Mouse (Mus musculus): ENCODE results near the gene Gm9964. TPM values are rescaled to one million over a fixed set of nuclear protein-coding genes. Genes with fewer than 3 reads are reported as not detected.
"Not testable (repeated sequence)": the region's sequence is repeated elsewhere in the genome, so short reads cannot be mapped to it uniquely, and the experiment has no call there.

The Gm9964 gene
- polyA plus RNA-seq, 1 experiment: not detected

GRCm38 (mm10) chr11:79325663-79326062 is 29.0 kb upstream of the Gm9964 start:
- Histone ChIP-seq H3K36me3 (replicated peaks; ENCODE audit: low read length) (no peaks in the 10 kb centered on the region), H3K9me3 (no peaks in the 10 kb centered on the region), H3K4me3 (replicated peaks) (no peak overlapping the region), H3K27me3 (replicated peaks) (peaks cover 22% of the 10 kb centered on the region), H3K4me1 (peaks cover 24% of the 10 kb centered on the region)
- TF ChIP-seq FLI1 (IDR thresholded peaks at IDR 0.05; ENCODE audit: low read length): no peak
- no peak for TF ChIP-seq GATA1 (IDR thresholded peaks at IDR 0.05; ENCODE audit: borderline replicate concordance, low read length)

- Histone ChIP-seq H3K4me3 (replicated peaks) (no peak overlapping the region), H3K4me1 (peaks cover 32% of the 10 kb centered on the region), H3K27me3 (replicated peaks) (peaks cover 30% of the 10 kb centered on the region), H3K36me3 (replicated peaks; ENCODE audit: low read length) (no peaks in the 10 kb centered on the region), H3K9me3 (no peaks in the 10 kb centered on the region)
- TF ChIP-seq GATA1 (IDR thresholded peaks at IDR 0.05; ENCODE audit: borderline replicate concordance, low read length) (no peak), FLI1 (IDR thresholded peaks at IDR 0.05; ENCODE audit: low read length) (no peak)
Observed at GRCm38 (mm10) chr11:79323985-79324685, 27.4 kb upstream of the Gm9964 start.

DNA sequence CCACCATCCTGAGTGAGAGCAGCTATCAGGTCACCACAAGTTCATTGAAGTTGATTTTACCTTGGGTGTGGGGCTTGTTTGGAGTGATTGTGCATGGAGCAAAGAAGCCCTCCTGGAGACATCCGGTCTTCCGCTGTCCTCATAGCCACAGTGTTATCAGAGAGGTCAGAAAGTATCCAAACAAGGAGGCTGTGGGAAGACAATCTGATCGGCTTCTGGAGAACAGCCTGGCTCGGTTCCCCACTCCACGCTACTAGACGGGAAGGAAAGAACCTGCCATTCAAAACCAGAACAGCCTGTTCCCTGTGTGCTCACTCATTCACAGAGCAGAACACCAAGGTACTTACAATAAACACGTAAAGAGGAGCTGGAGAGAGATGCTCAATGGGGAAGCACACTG is 23.1 kb upstream of the Gm9964 start:
- H3K4me1 ChIP-seq: peaks cover 17% of the 10 kb centered on the region
- TF ChIP-seq FLI1 (IDR thresholded peaks at IDR 0.05; ENCODE audit: low read length) (no peak), GATA1 (IDR thresholded peaks at IDR 0.05; ENCODE audit: borderline replicate concordance, low read length) (no peak)
- H3K36me3 ChIP-seq (replicated peaks; ENCODE audit: low read length): no peaks in the 10 kb centered on the region
- H3K9me3 ChIP-seq: no peaks in the 10 kb centered on the region
- peaks cover 57% of the 10 kb centered on the region for H3K27me3 ChIP-seq (replicated peaks)
- H3K4me3 ChIP-seq (replicated peaks): no peak overlapping the region

GRCm38 (mm10) chr11:79316807-79317345 is 20.2 kb upstream of the Gm9964 start:
- Histone ChIP-seq H3K27me3 (replicated peaks) (peaks cover 57% of the 10 kb centered on the region), H3K4me1 (peaks cover 17% of the 10 kb centered on the region), H3K36me3 (replicated peaks; ENCODE audit: low read length) (no peaks in the 10 kb centered on the region), H3K9me3 (no peaks in the 10 kb centered on the region), H3K4me3 (replicated peaks) (no peak overlapping the region)
- TF ChIP-seq GATA1 (IDR thresholded peaks at IDR 0.05; ENCODE audit: borderline replicate concordance, low read length): no peak
- no peak for TF ChIP-seq FLI1 (IDR thresholded peaks at IDR 0.05; ENCODE audit: low read length)

- H3K4me1 ChIP-seq: peaks cover 40% of the 10 kb centered on the region
- TF ChIP-seq FLI1 (IDR thresholded peaks at IDR 0.05; ENCODE audit: low read length): no peak
- no peak for TF ChIP-seq GATA1 (IDR thresholded peaks at IDR 0.05; ENCODE audit: borderline replicate concordance, low read length)
Observed at GRCm38 (mm10) chr11:79310467-79310866, 13.8 kb upstream of the Gm9964 start.

DNA sequence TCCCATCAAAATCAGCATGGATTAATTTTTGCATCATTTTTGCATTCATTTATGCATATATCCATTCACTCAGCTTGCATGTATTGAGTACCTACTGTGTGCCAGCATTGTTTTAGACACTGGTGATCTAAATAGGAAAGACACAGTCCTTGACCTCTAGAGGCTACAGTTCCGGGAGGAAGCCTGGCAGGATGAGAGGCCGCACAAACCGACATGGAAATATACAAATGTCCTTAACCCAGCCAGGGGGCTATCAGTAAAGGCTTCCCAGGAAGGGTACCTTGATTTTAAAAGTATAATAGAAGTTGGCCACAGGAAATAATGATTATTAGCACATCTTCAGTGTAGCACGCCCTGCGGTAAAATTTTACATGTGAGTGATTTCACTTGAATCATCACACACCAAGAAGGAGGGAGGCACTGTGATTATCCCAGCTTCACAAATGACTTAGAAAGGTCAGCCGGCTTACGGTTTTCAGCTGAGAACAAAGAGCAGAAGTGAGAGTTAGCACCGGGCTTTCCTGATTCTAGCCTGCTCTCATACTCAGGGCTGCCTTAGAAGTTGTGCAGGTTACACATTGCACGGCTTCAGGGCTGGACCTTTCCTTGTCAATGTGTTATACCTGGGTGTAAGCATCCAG is 11.0 kb upstream of the Gm9964 start:
- Histone ChIP-seq H3K36me3 (replicated peaks; ENCODE audit: low read length) (no peaks in the 10 kb centered on the region), H3K9me3 (no peaks in the 10 kb centered on the region), H3K4me3 (replicated peaks) (no peak overlapping the region), H3K27me3 (replicated peaks) (peaks cover 6% of the 10 kb centered on the region), H3K4me1 (peaks cover 56% of the 10 kb centered on the region)
- no peak for TF ChIP-seq FLI1 (IDR thresholded peaks at IDR 0.05; ENCODE audit: low read length)
- TF ChIP-seq GATA1 (IDR thresholded peaks at IDR 0.05; ENCODE audit: borderline replicate concordance, low read length): no peak

More at GRCm38 (mm10) chr11:79310467-79310866, 13.8 kb upstream of the Gm9964 start:
- no peaks in the 10 kb centered on the region for H3K36me3 ChIP-seq (replicated peaks; ENCODE audit: low read length)
- H3K4me3 ChIP-seq (replicated peaks): no peak overlapping the region
- H3K9me3 ChIP-seq: no peaks in the 10 kb centered on the region
- peaks cover 12% of the 10 kb centered on the region for H3K27me3 ChIP-seq (replicated peaks)

DNA sequence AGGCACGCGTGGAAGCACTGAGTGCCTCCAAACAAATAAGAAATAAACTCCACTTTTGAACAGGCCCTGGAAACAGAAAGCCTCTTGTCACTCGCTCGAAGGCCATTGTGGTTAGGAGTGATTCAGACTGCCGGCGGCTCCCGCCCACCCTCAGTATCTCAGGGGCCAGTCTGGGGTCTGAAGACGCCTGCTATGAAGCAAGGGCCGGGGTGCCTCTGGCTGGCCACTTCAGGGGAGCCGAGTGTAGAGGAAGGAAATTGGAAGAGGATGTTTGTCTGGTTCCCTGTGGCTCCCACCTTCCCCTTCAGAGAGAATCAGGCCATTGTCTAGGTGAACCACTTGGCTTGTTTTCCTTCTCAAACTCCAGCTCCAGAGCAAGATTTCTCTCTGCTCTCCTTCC is 10.3 kb upstream of the Gm9964 start:
- H3K27me3 ChIP-seq (replicated peaks): peaks cover 2% of the 10 kb centered on the region
- no peaks in the 10 kb centered on the region for H3K36me3 ChIP-seq (replicated peaks; ENCODE audit: low read length)
- peaks cover 56% of the 10 kb centered on the region for H3K4me1 ChIP-seq
- peak overlapping the region; percentile 87 for H3K4me3 ChIP-seq (replicated peaks)
- H3K9me3 ChIP-seq: no peaks in the 10 kb centered on the region
- TF ChIP-seq FLI1 (IDR thresholded peaks at IDR 0.05; ENCODE audit: low read length) (no peak), GATA1 (IDR thresholded peaks at IDR 0.05; ENCODE audit: borderline replicate concordance, low read length) (no peak)

- Histone ChIP-seq H3K27me3 (replicated peaks) (peaks cover 2% of the 10 kb centered on the region), H3K9me3 (no peaks in the 10 kb centered on the region), H3K36me3 (replicated peaks; ENCODE audit: low read length) (no peaks in the 10 kb centered on the region), H3K4me1 (peaks cover 58% of the 10 kb centered on the region), H3K4me3 (replicated peaks) (peak overlapping the region; percentile 87)
- TF ChIP-seq GATA1 (IDR thresholded peaks at IDR 0.05; ENCODE audit: borderline replicate concordance, low read length) (no peak), FLI1 (IDR thresholded peaks at IDR 0.05; ENCODE audit: low read length) (no peak)
Observed at GRCm38 (mm10) chr11:79306510-79306909, 9.8 kb upstream of the Gm9964 start.

DNA sequence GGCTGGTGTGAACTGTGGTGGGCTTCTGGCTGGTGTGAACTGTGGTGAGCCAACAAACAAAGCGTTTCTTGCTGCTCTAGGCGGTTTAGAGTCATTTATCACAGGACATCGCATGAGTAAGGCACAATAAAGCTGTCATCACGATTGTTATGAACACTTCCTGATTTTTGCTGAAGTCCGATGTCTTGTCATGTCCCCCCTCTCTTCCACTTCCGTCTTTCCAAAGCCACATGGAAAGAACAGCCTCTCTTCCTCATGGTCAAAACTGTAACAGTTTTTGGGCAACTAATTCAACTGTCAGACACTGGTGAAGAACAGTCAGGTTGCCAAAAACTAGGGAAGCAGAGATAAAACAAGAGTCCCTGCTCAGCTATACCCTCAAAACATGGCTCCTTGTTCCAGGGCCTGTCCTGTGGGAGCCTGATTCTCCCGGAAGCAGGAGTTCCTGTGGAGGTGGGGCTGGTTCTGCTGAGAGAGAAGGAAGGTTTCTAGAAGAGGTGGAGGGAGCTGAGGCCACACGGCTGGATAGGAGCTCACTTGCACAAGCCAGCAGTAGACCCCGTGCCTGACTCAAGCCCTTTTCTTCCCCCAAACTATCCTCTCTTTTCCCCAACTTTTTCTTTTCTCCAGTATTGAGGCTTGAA is 9.1 kb upstream of the Gm9964 start:
- TF ChIP-seq FLI1 (IDR thresholded peaks at IDR 0.05; ENCODE audit: low read length) (no peak), GATA1 (IDR thresholded peaks at IDR 0.05; ENCODE audit: borderline replicate concordance, low read length) (no peak)

GRCm38 (mm10) chr11:79304245-79304644 is 7.5 kb upstream of the Gm9964 start:
- H3K4me3 ChIP-seq (replicated peaks); H3K9me3 ChIP-seq; H3K36me3 ChIP-seq (replicated peaks; ENCODE audit: low read length); H3K27me3 ChIP-seq (replicated peaks): not testable (repeated sequence)
- H3K4me1 ChIP-seq: peaks cover 61% of the 10 kb centered on the region

More for the DNA sequence above, 9.1 kb upstream of the Gm9964 start:
- no peaks in the 10 kb centered on the region for H3K9me3 ChIP-seq
- H3K4me1 ChIP-seq: peaks cover 60% of the 10 kb centered on the region
- H3K36me3 ChIP-seq (replicated peaks; ENCODE audit: low read length): no peaks in the 10 kb centered on the region
- peaks cover 2% of the 10 kb centered on the region for H3K27me3 ChIP-seq (replicated peaks)
- H3K4me3 ChIP-seq (replicated peaks): peak overlapping the region; percentile 87

Data from megakaryocyte, embryonic 14.5 days (primary cell).